In the genomic region with DNA sequence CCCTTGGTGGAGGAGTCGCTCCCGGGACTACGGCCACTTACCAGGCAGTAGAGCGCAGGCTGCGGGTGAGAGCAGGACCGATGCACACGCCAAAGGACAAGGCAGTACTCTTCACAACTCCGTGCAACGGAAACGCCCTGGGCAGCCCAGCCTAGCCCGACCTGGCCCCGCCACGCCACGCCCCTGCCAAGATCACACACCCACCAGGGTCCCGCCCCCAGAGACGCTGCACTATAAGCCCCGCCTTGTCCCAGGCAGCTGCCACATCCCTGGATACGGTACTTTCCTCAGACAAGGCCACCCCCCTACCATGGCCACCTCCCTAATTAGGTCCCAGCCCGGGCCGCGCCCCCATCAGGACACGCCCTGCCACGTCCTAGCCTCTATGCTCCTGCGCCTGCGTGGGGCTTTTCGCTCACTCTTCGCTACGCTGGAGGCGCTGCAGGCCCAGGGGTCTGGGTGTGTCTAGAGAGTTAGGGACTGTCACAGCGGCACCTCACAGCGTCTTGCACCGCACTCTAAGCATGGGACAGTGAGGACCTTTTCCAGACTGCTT, we compare ENCODE assay signal across 7 mouse cellular contexts. TPM values are rescaled to one million over a fixed set of nuclear protein-coding genes. Genes with fewer than 3 reads are reported as not detected.
DNase-seq lines count a peak whose midpoint lies in the region; ATAC-seq lines count a peak whose summit lies in the region.

A gene (minus strand): TSS at position 363 of the 556 bp plus-strand sequence.
A gene (plus strand): TSS at position 406 of the 556 bp plus-strand sequence.

- H3K27me3 ChIP-seq in embryonic facial prominence, embryonic 11.5 days (ENCODE audit: control insufficient read depth, insufficient read depth, low read length): no peaks in the 10 kb centered on the region
- H3K27me3 ChIP-seq in limb, embryonic 10.5 days (ENCODE audit: low read depth, poor library complexity, severe bottlenecking): no peaks in the 10 kb centered on the region
- H3K27me3 ChIP-seq in midbrain, embryonic 13.5 days: peaks cover 5% of the 10 kb centered on the region; the same call in 1 of the 2 replicates

- ATAC-seq in embryonic facial prominence, embryonic 11.5 days (replicated peaks; ENCODE audit: insufficient number of reproducible peaks, low FRiP score, low TSS enrichment, low read depth): peak; percentile 99
- ATAC-seq in granulocyte monocyte progenitor cell, adult 5-6 weeks (replicated peaks; ENCODE audit: poor library complexity, severe bottlenecking): peak; percentile 89
- ATAC-seq in midbrain, embryonic 13.5 days: peak; percentile 97

- no peak within 1 kb of the TSS; the same call in 1 of the 2 replicates for H3K27ac ChIP-seq in embryonic facial prominence, embryonic 11.5 days (replicated peaks; ENCODE audit: low read depth, low read length)
- peak within 1 kb of the TSS; percentile 86 for H3K27ac ChIP-seq in limb, embryonic 10.5 days
- H3K27ac ChIP-seq in midbrain, embryonic 13.5 days: no peak within 1 kb of the TSS

- H3K4me2 ChIP-seq in embryonic facial prominence, embryonic 11.5 days (ENCODE audit: low read depth, low read length): peak within 1 kb of the TSS; percentile 81
- H3K4me2 ChIP-seq in midbrain, embryonic 13.5 days (replicated peaks): peak within 1 kb of the TSS; percentile 97

- 0% methylated on average over 32 of the region's 32 CpGs for WGBS in embryonic facial prominence, embryonic 11.5 days
- WGBS in limb, embryonic 10.5 days: under 1% methylated on average over 32 of the region's 32 CpGs
- under 1% methylated on average over 32 of the region's 32 CpGs for WGBS in midbrain, embryonic 13.5 days

- H3K4me3 ChIP-seq in embryonic facial prominence, embryonic 11.5 days (ENCODE audit: low read depth, low read length): peak within 1 kb of the TSS; percentile 67
- H3K4me3 ChIP-seq in limb, embryonic 10.5 days: peak within 1 kb of the TSS; percentile 72
- peak within 1 kb of the TSS; percentile 66 for H3K4me3 ChIP-seq in midbrain, embryonic 13.5 days (replicated peaks)

- H3K9me3 ChIP-seq in embryonic facial prominence, embryonic 11.5 days (replicated peaks; ENCODE audit: control insufficient read depth, low read length): no peaks in the 10 kb centered on the region
- no peaks in the 10 kb centered on the region for H3K9me3 ChIP-seq in limb, embryonic 10.5 days (replicated peaks)
- no peaks in the 10 kb centered on the region for H3K9me3 ChIP-seq in midbrain, embryonic 13.5 days

- peaks cover 2% of the 10 kb centered on the region; the same call in 1 of the 2 replicates for H3K4me1 ChIP-seq in embryonic facial prominence, embryonic 11.5 days (ENCODE audit: control insufficient read depth, insufficient read depth, low read length)
- peaks cover 22% of the 10 kb centered on the region for H3K4me1 ChIP-seq in limb, embryonic 10.5 days
- peaks cover 16% of the 10 kb centered on the region for H3K4me1 ChIP-seq in midbrain, embryonic 13.5 days (replicated peaks)

- peak within 1 kb of the TSS; percentile 65 for H3K9ac ChIP-seq in embryonic facial prominence, embryonic 11.5 days (replicated peaks; ENCODE audit: low read length)
- peak within 1 kb of the TSS; percentile 69 for H3K9ac ChIP-seq in midbrain, embryonic 13.5 days (replicated peaks)

- H3K36me3 ChIP-seq in embryonic facial prominence, embryonic 11.5 days (replicated peaks; ENCODE audit: control insufficient read depth, insufficient read depth, low read depth, low read length): no peaks in the 10 kb centered on the region
- H3K36me3 ChIP-seq in limb, embryonic 10.5 days: no peaks in the 10 kb centered on the region
- H3K36me3 ChIP-seq in midbrain, embryonic 13.5 days: no peaks in the 10 kb centered on the region

- peak; percentile 100 for DNase-seq in adrenal gland, postnatal 14 days
- DNase-seq in embryonic facial prominence, embryonic 11.5 days (ENCODE audit: low spot score): peak; percentile 95
- DNase-seq in kidney, adult 11 months: peak; percentile 98
- DNase-seq in limb, embryonic 10.5 days (ENCODE audit: low spot score): peak; percentile 94
- peak; percentile 91 for DNase-seq in spleen, adult 12 weeks (ENCODE audit: low spot score)

RNA-seq across cellular contexts. Expression of the first gene that starts in this region (rescaled TPM):
- total RNA-seq in adrenal gland, postnatal 14 days (2021): 409 and 424 TPM in 2 replicates
- 129 and 140 TPM in 2 replicates for polyA plus RNA-seq in embryonic facial prominence, embryonic 11.5 days (2014; fragmentation: Nextera tagmentation; extraction: Ambion mirVana)
- total RNA-seq in granulocyte monocyte progenitor cell, adult 5-6 weeks (2014; fragmentation: Nextera tagmentation): 125 TPM in 2 replicates
- total RNA-seq in granulocyte monocyte progenitor cell, adult 5-6 weeks (2017): 79.4 and 102 TPM in 2 replicates
- polyA plus RNA-seq in limb, embryonic 10.5 days (2016; fragmentation: Nextera tagmentation; extraction: Ambion mirVana): 99.2 and 115 TPM in 2 replicates
- polyA plus RNA-seq in midbrain, embryonic 13.5 days (2015; fragmentation: Nextera tagmentation; extraction: Ambion mirVana): 49.5 and 57.5 TPM in 2 replicates

RNA-seq across cellular contexts. Expression of the second gene that starts in this region (rescaled TPM):
- 0.78 and 1.7 TPM in 2 replicates for total RNA-seq in adrenal gland, postnatal 14 days (2021)
- 0.39 and 0.64 TPM in 2 replicates for polyA plus RNA-seq in embryonic facial prominence, embryonic 11.5 days (2014; fragmentation: Nextera tagmentation; extraction: Ambion mirVana)
- total RNA-seq in granulocyte monocyte progenitor cell, adult 5-6 weeks (2014; fragmentation: Nextera tagmentation): 1.7 TPM in 1 of 2 replicates, not detected in the other
- 2.4 TPM in 1 of 2 replicates, not detected in the other for total RNA-seq in granulocyte monocyte progenitor cell, adult 5-6 weeks (2017)
- polyA plus RNA-seq in limb, embryonic 10.5 days (2016; fragmentation: Nextera tagmentation; extraction: Ambion mirVana): 0.55 and 0.84 TPM in 2 replicates
- 0.71 TPM in 1 of 2 replicates, not detected in the other for polyA plus RNA-seq in midbrain, embryonic 13.5 days (2015; fragmentation: Nextera tagmentation; extraction: Ambion mirVana)
